Mouse (Mus musculus) ovary, adult 18-20 months (tissue): ENCODE data around the gene Glt6d1.
A peak's percentile ranks its signal among the peaks of the same experiment; 100 is the strongest.
"Not testable (repeated sequence)": the region's sequence is repeated elsewhere in the genome, so short reads cannot be mapped to it uniquely, and the experiment has no call there.

Experiments
- DNase-seq: peaks from one replicate; pipeline ENCODE4 v3.0.0; 2022; ENCODE audit warnings: low spot score, mixed read lengths

Glt6d1 gene

DNA sequence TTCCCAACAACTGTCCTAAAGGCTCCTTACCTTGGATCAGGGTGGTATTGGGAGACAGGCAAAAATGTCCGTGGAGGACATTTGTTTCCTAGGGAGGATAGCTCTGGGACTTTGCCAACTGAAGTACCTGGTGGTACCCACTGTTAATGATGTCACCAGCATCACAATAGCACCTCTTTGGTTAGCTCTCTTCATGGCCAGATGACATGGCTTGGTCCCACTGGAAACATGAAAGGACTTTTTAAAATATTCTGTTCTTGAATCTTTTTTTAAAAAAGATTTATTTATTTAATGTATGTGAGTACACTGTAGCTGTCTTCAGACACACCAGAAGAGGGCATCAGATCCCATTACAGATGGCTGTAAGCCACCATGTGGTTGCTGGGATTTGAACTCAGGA is at the start of gene Glt6d1:
TSS of gene Glt6d1 (minus strand) at position 101 of the 400 bp plus-strand sequence.
- DNase-seq = not testable (repeated sequence)

DNA sequence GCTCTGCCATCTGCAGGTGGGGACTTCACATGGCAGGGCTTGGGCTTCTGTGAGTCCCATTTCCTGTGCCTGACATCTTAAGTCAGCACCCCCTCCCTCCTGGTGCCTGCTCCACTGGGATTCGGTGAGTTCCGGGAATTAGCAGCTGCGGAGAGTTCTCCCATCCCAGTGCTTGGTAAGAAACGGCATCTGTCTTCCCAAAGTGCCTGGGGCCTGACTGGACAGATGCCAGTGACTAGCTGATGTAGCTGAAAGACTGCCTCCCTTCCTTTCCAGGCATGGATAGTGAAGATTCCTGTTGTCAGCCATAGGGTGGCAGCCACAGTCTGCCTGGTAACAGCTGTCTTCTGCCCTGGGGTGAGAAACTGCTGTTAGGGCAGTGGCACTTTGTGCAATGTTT is 49.8 kb upstream of the Glt6d1 start:
- no peak for DNase-seq

- DNase-seq = no peak
Measured at GRCm38 (mm10) chr2:25864230-25864629, 48.6 kb upstream of the Glt6d1 start.

GRCm38 (mm10) chr2:25863337-25864131 is 47.9 kb upstream of the Glt6d1 start, which contains the start of gene Kcnt1:
Kcnt1 (plus strand) TSS chr2:25863734.
- peak; percentile 83 for DNase-seq

- no peak for DNase-seq
Measured at GRCm38 (mm10) chr2:25862696-25863270, 47.1 kb upstream of the Glt6d1 start.

DNA sequence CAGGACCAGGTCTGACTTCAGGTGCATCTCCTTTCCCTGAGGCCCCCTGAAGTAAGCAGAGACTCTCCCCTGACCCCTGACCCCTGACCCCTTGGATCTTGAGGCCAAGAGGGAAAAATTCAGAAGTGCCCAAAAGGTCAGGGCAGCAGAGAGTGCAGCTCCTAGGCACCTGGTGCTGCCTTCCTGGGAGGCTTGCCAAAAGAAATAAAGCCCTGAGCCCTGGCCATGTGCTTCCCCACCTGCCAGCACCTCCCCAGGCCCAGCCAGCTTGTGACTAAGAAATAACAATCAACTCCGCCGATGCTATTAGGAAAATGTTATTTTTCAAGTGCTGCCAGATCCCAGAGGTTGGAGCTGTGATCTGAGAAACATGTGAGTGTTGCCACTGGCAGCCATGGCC is 46.4 kb upstream of the Glt6d1 start:
- no peak for DNase-seq

GRCm38 (mm10) chr2:25859891-25860290 is 44.2 kb upstream of the Glt6d1 start:
- DNase-seq = no peak

DNA sequence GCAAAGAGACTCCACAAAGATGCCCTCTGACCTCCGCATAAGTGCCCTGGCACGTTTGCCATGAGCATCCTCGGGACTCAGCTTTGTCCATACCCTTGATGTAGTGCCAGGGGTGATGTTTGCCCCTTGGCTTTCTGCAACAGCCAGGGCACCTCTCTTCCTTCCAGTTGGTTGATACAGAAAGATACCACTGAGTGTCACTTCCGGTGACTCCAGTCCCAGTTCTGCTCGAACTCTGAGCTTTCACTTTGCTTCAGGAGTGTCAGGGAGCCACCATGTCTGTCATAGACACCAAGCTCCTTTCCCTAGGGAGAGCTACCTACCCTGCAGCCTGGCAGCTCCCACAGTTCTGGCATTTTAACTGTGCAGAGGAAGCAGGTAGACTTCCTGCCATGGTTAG is 38.4 kb upstream of the Glt6d1 start:
- no peak for DNase-seq

- DNase-seq = peak; percentile 57
Measured at GRCm38 (mm10) chr2:25852626-25853025, 37.0 kb upstream of the Glt6d1 start.

DNA sequence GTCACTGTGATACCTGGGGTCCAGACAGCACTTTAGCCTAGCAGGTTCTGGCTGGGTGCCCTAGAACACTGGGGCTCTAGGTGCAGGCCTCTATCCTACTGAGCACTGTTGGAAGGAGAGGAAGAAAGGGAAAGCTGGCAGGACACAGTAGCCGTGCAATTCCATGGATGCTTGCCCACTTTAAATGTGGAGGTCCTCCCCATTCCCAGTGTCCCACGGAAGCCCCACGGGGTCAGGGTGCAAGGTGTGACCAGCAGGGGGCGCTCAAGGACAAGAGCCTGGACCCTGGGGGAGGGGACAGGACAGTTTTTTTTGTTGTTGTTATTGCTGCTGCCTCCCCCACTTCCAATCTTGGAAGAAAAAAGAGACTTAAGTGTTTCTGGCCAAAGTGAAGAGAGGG is 34.7 kb upstream of the Glt6d1 start:
- DNase-seq = no peak

- no peak for DNase-seq
Measured at GRCm38 (mm10) chr2:25847226-25847625, 31.6 kb upstream of the Glt6d1 start, which contains the start of gene Sohlh1. Sohlh1 (minus strand) TSS chr2:25847248.

- no peak for DNase-seq
Measured at GRCm38 (mm10) chr2:25846516-25846915, 30.9 kb upstream of the Glt6d1 start.

DNA sequence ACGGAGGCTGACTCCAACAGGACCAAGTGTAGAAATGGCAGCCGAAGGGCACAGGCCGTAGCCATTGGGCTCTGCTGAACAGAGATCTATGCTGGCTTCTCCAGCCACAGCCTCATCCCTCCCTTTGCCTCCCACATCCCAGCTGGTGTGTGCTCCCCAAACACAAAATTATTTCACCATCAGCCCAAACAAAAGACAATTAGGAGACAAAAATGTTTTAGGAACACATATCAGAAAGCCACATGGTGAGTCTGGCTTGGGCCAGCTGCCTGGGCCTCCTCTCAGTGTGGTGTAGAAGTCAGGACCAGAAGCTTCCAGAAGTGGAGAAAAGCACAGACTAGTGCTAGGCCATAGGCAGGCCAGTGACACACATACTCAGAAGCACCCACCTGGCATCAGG is 28.4 kb upstream of the Glt6d1 start:
- no peak for DNase-seq

GRCm38 (mm10) chr2:25842758-25843157 is 27.1 kb upstream of the Glt6d1 start:
- DNase-seq = no peak

- no peak for DNase-seq
Measured at GRCm38 (mm10) chr2:25842161-25842560, 26.5 kb upstream of the Glt6d1 start.

DNA sequence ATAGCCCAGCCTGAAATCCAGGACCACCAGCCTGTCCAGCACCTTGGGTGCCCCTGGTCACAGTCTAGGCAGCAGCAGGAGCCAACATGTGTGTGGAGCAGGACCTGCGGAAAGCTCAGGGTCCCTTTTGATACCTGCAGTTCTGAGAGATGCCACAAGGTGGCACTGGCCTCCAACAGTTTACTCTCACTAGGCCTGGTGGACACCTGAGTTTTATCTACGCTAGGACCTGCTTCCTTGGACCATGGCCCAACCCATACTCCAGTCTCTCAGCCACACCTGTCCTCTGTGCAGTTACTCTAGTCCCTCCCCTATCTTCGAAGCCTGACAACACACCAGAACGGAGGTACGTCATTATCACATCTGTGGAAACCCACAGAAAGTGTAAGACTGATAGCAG is 20.6 kb upstream of the Glt6d1 start:
- no peak for DNase-seq

GRCm38 (mm10) chr2:25830786-25831185 is 15.1 kb upstream of the Glt6d1 start:
- DNase-seq = no peak

- DNase-seq = no peak
Measured at GRCm38 (mm10) chr2:25828344-25828947, 12.8 kb upstream of the Glt6d1 start.

DNA sequence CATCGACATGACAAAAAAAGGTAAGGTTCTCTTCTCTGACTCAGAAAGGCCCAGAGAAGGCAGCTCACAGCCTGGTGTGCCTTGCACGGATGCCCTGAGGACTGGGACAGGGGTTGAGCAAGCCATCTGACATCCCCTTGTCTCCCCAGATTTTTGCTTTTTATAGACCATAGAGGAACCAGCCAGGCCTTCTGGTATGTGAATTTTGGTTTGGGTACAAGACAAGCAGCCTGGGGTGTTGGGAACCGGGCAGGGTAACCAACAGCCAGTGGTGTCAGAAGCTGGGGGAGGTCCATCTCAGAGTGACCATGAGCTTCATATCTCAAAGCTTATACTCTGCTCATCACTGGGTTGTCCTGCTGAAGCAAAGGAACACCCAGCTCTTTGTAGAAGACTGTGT is 9.1 kb upstream of the Glt6d1 start:
- no peak for DNase-seq

DNA sequence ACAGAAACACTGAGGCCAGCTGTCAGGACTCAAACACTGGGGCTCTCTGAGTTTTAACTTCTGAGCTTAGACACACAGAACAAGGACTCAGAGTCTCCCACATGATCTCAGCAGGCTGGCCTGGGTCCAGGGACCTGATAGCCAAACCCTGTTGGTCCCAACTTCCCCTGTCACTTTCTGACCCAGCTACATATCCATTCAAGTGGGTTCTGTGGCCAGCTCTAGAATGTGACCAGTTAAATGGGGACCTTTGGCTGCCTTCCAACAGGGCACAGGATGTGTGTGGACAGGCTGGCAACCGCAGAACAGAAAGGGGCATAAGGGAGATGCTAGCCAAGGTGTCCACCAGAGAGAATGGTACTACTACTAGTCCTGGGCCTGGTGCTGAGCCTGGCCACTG is 7.2 kb upstream of the Glt6d1 start, which contains the start of gene Lcn9:
TSS of gene Lcn9 (plus strand) at position 348 of the 400 bp plus-strand sequence.
- no peak for DNase-seq

DNA sequence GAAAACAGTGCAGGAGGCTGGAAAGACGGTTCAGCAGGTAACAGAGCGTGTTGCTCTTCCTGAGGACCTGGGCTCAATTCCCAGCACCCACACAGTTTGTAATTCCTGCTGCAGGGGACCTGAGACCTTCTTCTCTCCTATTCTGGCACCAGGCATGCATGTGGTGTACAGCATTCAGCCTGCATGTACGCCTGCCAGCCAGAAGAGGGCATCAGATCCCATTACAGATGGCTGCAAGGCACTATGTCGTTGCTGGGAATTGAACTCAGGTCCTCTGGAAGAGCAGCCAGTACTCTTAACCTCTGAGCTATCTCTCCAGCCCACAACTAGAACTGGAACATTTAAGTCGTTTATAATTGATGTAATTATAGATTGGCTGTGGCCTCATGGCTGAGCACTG is 2.3 kb downstream of the Glt6d1 start:
- no peak for DNase-seq

- no peak for DNase-seq
Measured at GRCm38 (mm10) chr2:25811711-25812110, 3.9 kb downstream of the Glt6d1 start.

DNA sequence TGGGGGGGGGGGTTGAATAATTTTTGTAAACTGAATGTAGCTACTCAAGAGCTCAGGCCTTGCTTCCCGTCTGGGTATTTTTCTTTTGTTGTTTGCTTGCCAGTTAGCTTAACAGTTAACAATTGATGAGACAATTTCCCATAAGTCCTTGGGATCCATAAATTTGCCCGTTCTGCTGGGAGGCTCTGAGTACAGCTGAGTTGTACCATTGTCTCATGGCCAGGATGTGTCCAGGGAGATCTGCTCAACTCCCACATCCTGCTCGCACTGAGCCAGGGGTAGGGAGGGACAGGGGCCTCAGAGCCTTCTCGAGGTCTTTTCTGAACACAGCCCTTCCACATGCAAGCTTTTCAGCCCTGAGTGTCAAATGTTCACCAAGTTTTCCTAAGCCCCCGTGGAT is 17.6 kb downstream of the Glt6d1 start:
- DNase-seq = no peak
